Comparison of ENCODE assay signal across 31 mouse cellular contexts in genomic region chr7:117564627-117565026, GRCm38 (mm10).
"Had no signal": no experiment of that assay in that cellular context is flagged by ENCODE, and none has a peak within 500 bp of the region (broad histone marks: within the 10 kb centered on the region; RNA-seq: fewer than 3 reads in every experiment).

No protein-coding gene starts in this region.

- H3K27me3 ChIP-seq: limb, embryonic 12.5 days; limb, embryonic 13.5 days; limb, embryonic 15.5 days; liver, embryonic 12.5 days; liver, embryonic 13.5 days; liver, embryonic 15.5 days; lung, embryonic 15.5 days; megakaryocyte, embryonic 14.5 days had no signal

- H3K9me3 ChIP-seq: limb, embryonic 10.5 days; limb, embryonic 12.5 days; limb, embryonic 13.5 days; limb, embryonic 15.5 days; liver, embryonic 12.5 days; liver, embryonic 13.5 days; liver, embryonic 15.5 days; lung, embryonic 15.5 days; megakaryocyte, embryonic 14.5 days; midbrain, embryonic 10.5 days; midbrain, embryonic 12.5 days; midbrain, embryonic 13.5 days; midbrain, embryonic 15.5 days; neural tube, embryonic 12.5 days; neural tube, embryonic 13.5 days had no signal

- H3K4me2 ChIP-seq: limb, embryonic 12.5 days; limb, embryonic 13.5 days; limb, embryonic 15.5 days; liver, embryonic 11.5 days; liver, embryonic 12.5 days; liver, embryonic 13.5 days; liver, embryonic 15.5 days; lung, embryonic 14.5 days; lung, embryonic 15.5 days; midbrain, embryonic 11.5 days; midbrain, embryonic 12.5 days; midbrain, embryonic 13.5 days; midbrain, embryonic 15.5 days; neural tube, embryonic 12.5 days; neural tube, embryonic 13.5 days had no signal

- H3K9ac ChIP-seq: limb, embryonic 12.5 days; limb, embryonic 13.5 days; limb, embryonic 15.5 days; liver, embryonic 12.5 days; liver, embryonic 13.5 days; liver, embryonic 14.5 days; liver, embryonic 15.5 days; liver, postnatal 0 days; lung, embryonic 14.5 days; lung, embryonic 15.5 days; midbrain, embryonic 12.5 days; midbrain, embryonic 13.5 days; midbrain, embryonic 15.5 days; neural tube, embryonic 12.5 days; neural tube, embryonic 13.5 days had no signal

- H3K27ac ChIP-seq: limb, embryonic 10.5 days; limb, embryonic 12.5 days; limb, embryonic 13.5 days; limb, embryonic 15.5 days; liver, embryonic 12.5 days; liver, embryonic 13.5 days; liver, embryonic 14.5 days; liver, embryonic 15.5 days; lung, embryonic 15.5 days; macrophage; midbrain, embryonic 10.5 days; midbrain, embryonic 12.5 days; midbrain, embryonic 13.5 days; midbrain, embryonic 15.5 days; neural tube, embryonic 12.5 days; neural tube, embryonic 13.5 days had no signal

- H3K4me1 ChIP-seq: limb, embryonic 13.5 days; liver, embryonic 12.5 days; liver, embryonic 13.5 days; liver, embryonic 15.5 days; lung, embryonic 15.5 days; megakaryocyte, embryonic 14.5 days; midbrain, embryonic 13.5 days had no signal

- ATAC-seq: liver, embryonic 12.5 days; liver, postnatal 0 days; lung, postnatal 0 days had no signal

- DNase-seq: left cerebral cortex, postnatal 4 days; liver; liver, embryonic 13.5 days; liver, postnatal 0 days; lung, adult 18-20 months; lung, adult 2 months; lung, embryonic 14.5 days; lung, postnatal 10 days; lung, postnatal 14 days; lung, postnatal 36 days; lung, postnatal 4 days had no signal

- H3K36me3 ChIP-seq: limb, embryonic 10.5 days; limb, embryonic 12.5 days; limb, embryonic 13.5 days; limb, embryonic 15.5 days; liver, embryonic 12.5 days; liver, embryonic 13.5 days; liver, embryonic 15.5 days; lung, embryonic 15.5 days; midbrain, embryonic 10.5 days; midbrain, embryonic 12.5 days; midbrain, embryonic 13.5 days; midbrain, embryonic 15.5 days; neural tube, embryonic 12.5 days; neural tube, embryonic 13.5 days had no signal

- H3K4me3 ChIP-seq: limb, embryonic 10.5 days; limb, embryonic 12.5 days; limb, embryonic 13.5 days; limb, embryonic 15.5 days; liver, embryonic 12.5 days; liver, embryonic 13.5 days; liver, embryonic 15.5 days; lung, embryonic 15.5 days; megakaryocyte, embryonic 14.5 days; midbrain, embryonic 10.5 days; midbrain, embryonic 12.5 days; midbrain, embryonic 13.5 days; midbrain, embryonic 15.5 days; myocyte; neural tube, embryonic 12.5 days; neural tube, embryonic 13.5 days had no signal
